Mouse (Mus musculus) embryonic facial prominence, embryonic 12.5 days (tissue): ENCODE measurements around the gene Eif2s2. TPM values are rescaled to one million over a fixed set of nuclear protein-coding genes. Genes with fewer than 3 reads are reported as not detected.
"Not testable (repeated sequence)": the region's sequence is repeated elsewhere in the genome, so short reads cannot be mapped to it uniquely, and the experiment has no call there.

Experiments used
- ATAC-seq: fragments of 200-750 bp; cut with Nextera tagmentation; 2 replicates; pipeline ENCODE4 v1.8.0; 2017; ENCODE audit not compliant: insufficient number of reproducible peaks, insufficient read depth, low FRiP score, low TSS enrichment
- H3K27ac ChIP-seq: fragments of 300-500 bp; sonication (generic); 2 replicates; pipeline ENCODE4 v1.5.1; 2016; ENCODE audit warnings: mild to moderate bottlenecking
- H3K27me3 ChIP-seq: fragments of 300-500 bp; sonication (generic); 2 replicates; pipeline ENCODE4 v1.6.1; 2016; ENCODE audit warnings: mild to moderate bottlenecking, moderate library complexity
- H3K36me3 ChIP-seq: fragments of 300-500 bp; sonication (generic); 2 replicates; pipeline ENCODE4 v1.6.1; 2016; ENCODE audit warnings: mild to moderate bottlenecking
- H3K4me1 ChIP-seq: fragments of 300-500 bp; sonication (generic); 2 replicates; pipeline ENCODE4 v1.6.1; 2016
- H3K4me2 ChIP-seq: fragments of 300-500 bp; sonication (generic); replicated peaks from 2 replicates; pipeline ENCODE4 v1.6.1; 2016; ENCODE audit warnings: mild to moderate bottlenecking, moderate library complexity
- H3K4me3 ChIP-seq: fragments of 300-500 bp; sonication (generic); 2 replicates; pipeline ENCODE4 v1.5.1; 2016; ENCODE audit warnings: mild to moderate bottlenecking
- H3K9ac ChIP-seq: fragments of 300-500 bp; sonication (generic); 2 replicates; pipeline ENCODE4 v1.6.1; 2016; ENCODE audit warnings: mild to moderate bottlenecking, moderate library complexity
- H3K9me3 ChIP-seq: fragments of 300-500 bp; sonication (generic); 2 replicates; pipeline ENCODE4 v1.6.1; 2016; ENCODE audit warnings: mild to moderate bottlenecking, moderate library complexity
- WGBS: fragments of 180-500 bp; shearing (Covaris S2); methylation state at CpG from one replicate; pipeline ENCODE4 v1.1.7; 2016; 5-methylcytosine and 5-hydroxymethylcytosine counted together
- polyA plus RNA-seq: library from polyadenylated mRNA; unstranded; fragments of >200 nt; fragmentation: Nextera tagmentation; extraction: Ambion mirVana; gene quantifications from 2 replicates; pipeline ENCODE4 v1.2.1, GENCODE M21; 2016

Gene Eif2s2
- 108 and 117 TPM in 2 replicates for polyA plus RNA-seq

GRCm38 (mm10) chr2:154892201-154893044 lies at the start of gene Eif2s2:
Gene Eif2s2, minus strand, starts transcription at chr2:154892935.
- H3K4me2 ChIP-seq = peak within 1 kb of the TSS; percentile 78
- peak within 1 kb of the TSS; percentile 88 for H3K4me3 ChIP-seq
- H3K27ac ChIP-seq = peak within 1 kb of the TSS; percentile 83
- ATAC-seq = peak; percentile 92
- H3K27me3 ChIP-seq = no peaks in the 10 kb centered on the region
- peak within 1 kb of the TSS; percentile 88 for H3K9ac ChIP-seq
- peaks cover 16% of the 10 kb centered on the region for H3K4me1 ChIP-seq
- H3K9me3 ChIP-seq = no peaks in the 10 kb centered on the region
- under 1% methylated on average over 75 of the region's 75 CpGs for WGBS
- H3K36me3 ChIP-seq = peaks cover 6% of the 10 kb centered on the region

- WGBS = 51% methylated on average over 10 of the region's 10 CpGs
- no peaks in the 10 kb centered on the region for H3K27me3 ChIP-seq
- no peaks in the 10 kb centered on the region for H3K36me3 ChIP-seq
- no peak overlapping the region for H3K4me2 ChIP-seq
- H3K4me1 ChIP-seq = peaks cover 19% of the 10 kb centered on the region
- no peak overlapping the region for H3K9ac ChIP-seq
- no peak overlapping the region for H3K4me3 ChIP-seq
- H3K27ac ChIP-seq = no peak overlapping the region
- H3K9me3 ChIP-seq = no peaks in the 10 kb centered on the region
- ATAC-seq = no peak
These were observed 49.2 kb upstream of the Eif2s2 start for GRCm38 (mm10) chr2:154941952-154942351.

- Histone ChIP-seq H3K9ac (no peak overlapping the region), H3K4me3 (no peak overlapping the region), H3K27me3 (no peaks in the 10 kb centered on the region), H3K4me1 (peaks cover 26% of the 10 kb centered on the region), H3K9me3 (no peaks in the 10 kb centered on the region), H3K4me2 (no peak overlapping the region), H3K36me3 (no peaks in the 10 kb centered on the region), H3K27ac (no peak overlapping the region)
- 85% methylated on average over 8 of the region's 8 CpGs for WGBS
- ATAC-seq = no peak
These were observed 45.0 kb upstream of the Eif2s2 start for GRCm38 (mm10) chr2:154937547-154938390.

GRCm38 (mm10) chr2:154936536-154937155 lies 43.9 kb upstream of the Eif2s2 start:
- no peak overlapping the region for H3K4me3 ChIP-seq
- no peaks in the 10 kb centered on the region for H3K36me3 ChIP-seq
- peaks cover 20% of the 10 kb centered on the region for H3K4me1 ChIP-seq
- WGBS = 79% methylated on average over 11 of the region's 11 CpGs
- no peak overlapping the region for H3K27ac ChIP-seq
- H3K9ac ChIP-seq = no peak overlapping the region
- no peaks in the 10 kb centered on the region for H3K9me3 ChIP-seq
- ATAC-seq = no peak
- H3K27me3 ChIP-seq = no peaks in the 10 kb centered on the region
- no peak overlapping the region for H3K4me2 ChIP-seq

GRCm38 (mm10) chr2:154936106-154936505 lies 43.4 kb upstream of the Eif2s2 start:
- Histone ChIP-seq H3K4me1 (peaks cover 16% of the 10 kb centered on the region), H3K4me2 (no peak overlapping the region), H3K4me3 (no peak overlapping the region), H3K9me3 (no peaks in the 10 kb centered on the region), H3K9ac (no peak overlapping the region), H3K27me3 (no peaks in the 10 kb centered on the region), H3K27ac (no peak overlapping the region), H3K36me3 (no peaks in the 10 kb centered on the region)
- no peak for ATAC-seq
- WGBS = 65% methylated on average over 6 of the region's 6 CpGs

- 54% methylated on average over 4 of the region's 4 CpGs for WGBS
- H3K9ac ChIP-seq = no peak overlapping the region
- peaks cover 14% of the 10 kb centered on the region for H3K4me1 ChIP-seq
- no peak overlapping the region for H3K4me2 ChIP-seq
- H3K36me3 ChIP-seq = no peaks in the 10 kb centered on the region
- no peaks in the 10 kb centered on the region for H3K9me3 ChIP-seq
- H3K27ac ChIP-seq = no peak overlapping the region
- no peak for ATAC-seq
- no peaks in the 10 kb centered on the region for H3K27me3 ChIP-seq
- no peak overlapping the region for H3K4me3 ChIP-seq
These were observed 41.1 kb upstream of the Eif2s2 start for GRCm38 (mm10) chr2:154933884-154934283.

- Histone ChIP-seq H3K27ac (no peak overlapping the region), H3K36me3 (no peaks in the 10 kb centered on the region), H3K9me3 (no peaks in the 10 kb centered on the region), H3K4me1 (peaks cover 16% of the 10 kb centered on the region; the same call in 1 of the 2 replicates), H3K9ac (no peak overlapping the region), H3K4me2 (no peak overlapping the region), H3K4me3 (no peak overlapping the region), H3K27me3 (no peaks in the 10 kb centered on the region)
- 31% methylated on average over 2 of the region's 2 CpGs for WGBS
- ATAC-seq = no peak
These were observed 35.6 kb upstream of the Eif2s2 start for GRCm38 (mm10) chr2:154928298-154928697.

GRCm38 (mm10) chr2:154926843-154927242 lies 34.1 kb upstream of the Eif2s2 start:
- H3K27ac ChIP-seq = no peak overlapping the region
- H3K4me3 ChIP-seq = no peak overlapping the region
- H3K9me3 ChIP-seq = no peaks in the 10 kb centered on the region
- ATAC-seq = no peak
- no peaks in the 10 kb centered on the region for H3K36me3 ChIP-seq
- H3K4me2 ChIP-seq = no peak overlapping the region
- no peak overlapping the region for H3K9ac ChIP-seq
- peaks cover 13% of the 10 kb centered on the region; the same call in 1 of the 2 replicates for H3K4me1 ChIP-seq
- no peaks in the 10 kb centered on the region for H3K27me3 ChIP-seq
- WGBS = 52% methylated on average over 6 of the region's 6 CpGs

GRCm38 (mm10) chr2:154925411-154926031 lies 32.8 kb upstream of the Eif2s2 start:
- no peak for ATAC-seq
- Histone ChIP-seq H3K36me3 (no peaks in the 10 kb centered on the region), H3K4me3 (no peak overlapping the region), H3K9ac (no peak overlapping the region), H3K4me1 (peaks cover 12% of the 10 kb centered on the region; the same call in 1 of the 2 replicates), H3K27ac (peak overlapping the region; percentile 73), H3K27me3 (no peaks in the 10 kb centered on the region), H3K4me2 (no peak overlapping the region), H3K9me3 (no peaks in the 10 kb centered on the region)
- 42% methylated on average over 7 of the region's 7 CpGs for WGBS

GRCm38 (mm10) chr2:154922134-154922533 lies 29.4 kb upstream of the Eif2s2 start:
- not testable (repeated sequence) for H3K36me3 ChIP-seq, H3K9me3 ChIP-seq, H3K27ac ChIP-seq, H3K4me2 ChIP-seq, H3K9ac ChIP-seq, H3K4me3 ChIP-seq, H3K4me1 ChIP-seq, ATAC-seq, H3K27me3 ChIP-seq
- WGBS = no CpG with 5 or more reads among the region's 4 CpGs

- WGBS = 84% methylated on average over 7 of the region's 7 CpGs
- no peak overlapping the region for H3K4me2 ChIP-seq
These were observed 28.2 kb upstream of the Eif2s2 start for GRCm38 (mm10) chr2:154920896-154921295.

More at GRCm38 (mm10) chr2:154920896-154921295, 28.2 kb upstream of the Eif2s2 start:
- Histone ChIP-seq H3K4me1 (peaks cover 4% of the 10 kb centered on the region; the same call in 1 of the 2 replicates), H3K27ac (no peak overlapping the region), H3K9me3 (no peaks in the 10 kb centered on the region), H3K4me3 (no peak overlapping the region), H3K36me3 (no peaks in the 10 kb centered on the region), H3K9ac (no peak overlapping the region), H3K27me3 (no peaks in the 10 kb centered on the region)
- no peak for ATAC-seq
